Mouse (Mus musculus): ENCODE results near the gene Acp2. TPM values are rescaled to one million over a fixed set of nuclear protein-coding genes. Genes with fewer than 3 reads are reported as not detected.

Acp2 gene
- total RNA-seq, 2 experiments from 2014 or later = 44.5 to 46.9 TPM

DNA sequence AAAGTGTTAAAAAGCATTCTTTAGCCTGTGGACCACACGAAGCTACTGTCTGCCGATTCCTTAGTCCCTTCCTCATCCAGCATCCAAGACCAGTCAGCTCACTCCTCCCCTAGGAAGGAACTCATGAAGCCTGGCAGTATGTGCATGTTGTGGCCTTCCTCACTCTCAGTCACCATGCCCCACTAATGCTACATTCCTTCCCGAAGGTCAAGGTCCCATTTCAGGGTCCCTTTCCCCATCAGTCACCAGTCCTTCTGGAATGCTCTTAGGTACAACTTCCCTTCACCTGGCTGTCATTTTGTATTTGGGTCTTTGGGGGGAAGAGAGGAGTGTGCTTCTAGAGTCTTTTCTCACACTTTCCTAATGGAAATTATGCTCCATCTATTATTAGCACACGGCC is 49.3 kb downstream of the Acp2 start:
- no peak for DNase-seq (ENCODE audit: low spot score in 2 of 2)
- intact Hi-C loops (cut with DNase I) = no loop called here

DNA sequence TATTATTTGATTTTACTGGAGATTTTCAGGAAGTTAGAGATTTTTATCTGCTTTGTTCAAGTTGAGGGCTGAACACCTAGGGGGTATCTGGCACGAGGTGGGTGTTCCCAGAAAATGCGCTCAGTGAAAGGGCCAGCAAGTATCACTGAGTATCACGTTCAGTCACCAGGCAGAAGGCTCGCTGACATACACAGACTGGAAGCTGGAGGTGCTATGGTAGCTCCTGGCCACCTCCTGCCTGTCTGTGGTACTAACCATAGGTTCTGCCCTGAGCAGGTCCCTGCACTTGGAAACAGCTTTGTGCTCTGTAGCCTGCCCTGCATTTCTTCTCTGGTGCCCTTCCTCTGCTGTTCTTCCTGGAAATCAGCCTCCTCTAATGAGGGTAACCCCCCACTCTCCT is 49.8 kb downstream of the Acp2 start:
- intact Hi-C loops (cut with DNase I) = no loop called here
- no peak for DNase-seq (ENCODE audit: low spot score in 2 of 2)

DNA sequence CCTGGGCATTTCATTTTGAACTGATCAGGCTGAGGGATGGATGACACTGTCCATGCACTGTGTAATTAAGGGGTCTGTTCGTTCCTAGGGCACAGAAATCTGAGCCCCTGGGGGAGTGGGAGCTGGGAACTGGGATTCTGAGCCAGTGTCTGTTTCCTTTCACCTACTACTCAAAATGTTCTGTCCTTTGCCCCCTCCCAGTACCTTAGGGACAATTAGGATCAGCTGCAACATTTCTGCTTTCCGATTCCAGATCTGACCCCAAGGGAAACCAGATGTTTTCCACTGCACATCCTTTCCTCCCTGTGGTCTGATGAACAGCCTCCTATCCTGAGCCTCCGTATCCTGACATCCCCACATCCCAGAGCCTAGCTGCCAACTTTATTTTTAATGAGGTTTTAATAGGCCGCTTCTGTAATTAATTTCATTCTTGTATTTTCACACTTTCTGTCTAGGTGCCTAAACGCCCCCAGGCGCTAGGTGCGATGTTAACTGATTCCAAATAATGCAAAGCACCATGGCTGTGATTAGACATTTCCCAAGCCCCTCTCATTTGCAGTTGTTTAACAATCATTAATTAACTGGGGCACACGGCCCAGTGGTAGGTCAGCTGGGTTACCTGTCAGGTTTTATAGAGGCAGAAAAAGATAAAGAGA is 52.2 kb downstream of the Acp2 start:
- intact Hi-C loops (cut with DNase I) = no loop called here
- DNase-seq (ENCODE audit: low spot score in 2 of 2) = no peak

DNA sequence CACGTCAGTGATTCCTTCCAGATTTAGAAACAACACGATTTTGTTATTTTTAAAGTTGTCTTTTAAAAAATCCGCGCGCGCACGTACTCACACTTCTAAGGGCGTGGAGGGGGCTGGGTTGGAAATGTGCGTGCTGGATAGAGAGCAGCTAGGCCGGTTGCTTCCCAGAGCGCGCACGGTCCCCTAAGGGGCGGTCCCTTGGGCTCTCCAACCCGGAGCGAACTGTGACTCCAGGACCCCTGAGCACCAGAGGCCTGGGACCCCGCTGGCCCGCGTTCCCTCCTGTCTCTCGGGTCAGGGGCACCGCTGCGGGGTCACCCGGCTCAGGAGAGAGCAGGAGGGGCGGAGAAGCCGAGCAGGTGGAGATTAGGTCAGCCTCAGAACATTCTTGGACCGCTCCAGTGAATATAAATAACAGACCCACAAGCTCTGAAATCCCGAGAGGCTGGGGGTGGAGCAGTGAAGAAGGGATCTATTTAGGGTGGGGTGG is 53.0 kb downstream of the Acp2 start, which contains the start of gene Pacsin3:
Gene Pacsin3, plus strand, starts transcription at position 294 of the 490 bp plus-strand sequence.
- intact Hi-C loops (cut with DNase I) = no loop called here
- peak; percentile 49 to 72 for DNase-seq (ENCODE audit: low spot score in 2 of 2)

DNA sequence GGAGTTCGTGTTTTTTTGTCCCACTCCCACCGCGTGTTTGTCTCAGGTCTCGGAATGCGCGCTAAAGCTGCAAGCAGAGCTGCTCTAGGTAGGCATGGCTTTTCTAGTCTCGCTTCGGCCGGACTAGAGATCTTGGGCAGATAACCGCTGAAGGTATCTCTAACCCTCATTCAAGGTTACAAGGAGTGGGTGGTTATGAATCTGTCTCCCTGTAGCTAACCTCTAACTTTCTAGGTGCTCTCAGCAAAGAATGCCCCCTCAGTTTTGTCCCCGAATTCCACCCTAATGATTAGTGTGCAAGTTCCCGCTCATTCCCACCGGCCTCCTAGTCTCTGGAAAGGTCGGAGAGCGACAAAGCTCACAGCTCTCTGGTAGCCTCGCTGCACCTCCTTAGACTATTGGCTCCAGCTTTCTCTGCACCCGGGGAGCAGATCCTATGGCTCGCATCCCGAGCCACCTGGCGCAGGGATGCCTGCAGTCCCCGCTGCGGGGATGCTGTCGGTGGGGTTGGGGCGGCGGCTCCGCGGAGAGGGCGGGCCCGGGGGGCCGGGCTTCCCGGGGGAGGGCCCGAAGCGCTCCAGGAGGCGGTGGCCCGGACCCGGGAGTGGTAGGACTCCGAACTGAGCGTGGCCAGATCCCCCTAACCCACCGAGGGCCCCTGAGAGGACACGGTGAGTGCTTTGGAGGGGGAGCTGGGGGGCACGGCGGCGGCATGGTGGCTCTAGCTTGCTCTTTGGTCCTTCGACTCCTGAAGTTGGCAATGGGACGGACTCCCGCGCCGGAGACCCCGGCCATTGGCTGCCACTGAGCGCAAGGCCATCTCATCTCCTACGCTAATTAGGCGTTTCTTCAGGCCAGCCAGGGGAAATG is 53.8 kb downstream of the Acp2 start:
- DNase-seq (ENCODE audit: low spot score in 2 of 2) = peak; percentile 58 to 73
- intact Hi-C loops (cut with DNase I) = no loop called here

DNA sequence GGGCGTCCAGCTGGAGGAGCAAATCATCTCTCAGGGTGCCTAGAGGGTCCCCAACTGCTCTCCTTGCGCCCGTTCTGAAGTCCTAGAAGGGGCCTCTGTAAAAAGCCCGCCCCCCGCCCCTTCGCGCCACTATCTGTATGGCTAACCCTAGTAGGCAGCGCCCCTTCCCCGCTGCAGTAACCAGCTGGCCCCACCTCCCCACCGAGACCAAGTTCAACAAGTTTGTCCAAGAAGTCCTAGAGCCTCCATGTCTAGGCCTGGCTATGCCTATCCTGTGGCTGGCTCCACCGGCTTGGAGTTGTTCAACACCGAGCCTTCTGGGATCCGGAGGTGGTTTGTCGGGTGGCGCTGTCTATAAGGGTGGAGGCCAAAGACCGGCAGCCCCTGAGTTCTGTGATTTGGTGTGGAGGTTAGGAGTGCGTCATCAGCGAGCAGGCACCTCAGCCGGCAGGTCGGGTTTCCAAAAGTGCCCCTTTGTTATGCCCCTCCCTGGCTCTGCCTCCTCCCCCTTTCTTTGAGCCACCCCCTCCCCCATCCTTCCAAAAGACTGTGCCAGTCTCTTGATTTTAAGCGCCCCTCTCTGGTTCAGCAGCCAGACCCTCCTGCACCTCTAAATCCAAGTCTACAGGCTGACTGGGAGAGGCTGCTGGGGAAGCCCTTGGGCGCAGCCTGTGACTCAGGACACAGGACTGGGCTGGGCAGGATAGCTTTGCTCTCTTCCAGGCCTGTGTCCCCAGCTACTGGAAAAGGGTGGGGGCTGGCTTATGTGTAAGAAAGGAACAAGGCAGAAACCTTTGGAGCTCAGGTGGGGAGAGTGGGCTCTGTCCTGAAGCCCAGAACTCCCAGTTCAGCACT is 54.7 kb downstream of the Acp2 start:
- DNase-seq (ENCODE audit: low spot score in 2 of 2) = no peak
- intact Hi-C loops (cut with DNase I) = no loop called here

DNA sequence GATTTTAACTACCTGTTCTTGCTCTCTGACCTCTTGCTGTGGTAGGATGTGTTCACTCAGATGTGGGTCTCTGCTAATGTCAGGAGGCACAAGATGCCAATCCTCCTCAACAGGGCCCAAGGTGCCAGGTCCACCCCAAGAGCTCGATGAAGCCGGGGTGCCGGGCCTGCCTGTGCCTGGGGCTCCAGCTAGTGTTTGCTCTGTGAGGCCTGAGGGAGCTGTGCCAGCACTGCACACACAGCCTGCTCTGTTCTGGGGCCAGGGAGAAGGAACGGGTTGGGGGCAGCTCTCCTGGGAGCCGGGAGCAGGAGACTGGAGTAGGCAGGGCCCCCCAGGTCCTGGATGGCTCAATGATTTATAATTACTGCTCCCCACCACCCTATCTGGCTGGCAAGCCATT is 55.4 kb downstream of the Acp2 start:
- DNase-seq (ENCODE audit: low spot score in 2 of 2) = no peak
- intact Hi-C loops (cut with DNase I) = no loop called here

DNA sequence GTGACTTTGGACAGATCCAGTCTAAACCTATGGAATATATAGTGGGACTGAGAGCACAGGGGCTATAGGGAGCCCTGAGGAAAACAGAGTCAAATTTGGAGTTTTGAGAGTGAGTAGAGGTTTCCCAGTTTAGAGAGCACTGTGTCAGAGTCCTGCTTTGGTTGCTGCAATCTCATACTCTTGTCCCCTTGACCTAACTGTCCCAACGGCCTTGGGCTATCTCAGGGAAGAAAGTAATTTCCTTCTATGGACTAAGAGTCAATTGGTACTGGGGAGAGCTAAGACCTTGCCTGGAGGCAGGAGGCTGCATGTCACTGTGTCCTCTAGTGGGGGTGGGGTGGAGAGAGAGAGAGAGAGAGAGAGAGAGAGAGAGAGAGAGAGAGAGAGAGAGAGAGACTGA is 56.1 kb downstream of the Acp2 start:
- intact Hi-C loops (cut with DNase I) = no loop called here
- no peak for DNase-seq (ENCODE audit: low spot score in 2 of 2)

DNA sequence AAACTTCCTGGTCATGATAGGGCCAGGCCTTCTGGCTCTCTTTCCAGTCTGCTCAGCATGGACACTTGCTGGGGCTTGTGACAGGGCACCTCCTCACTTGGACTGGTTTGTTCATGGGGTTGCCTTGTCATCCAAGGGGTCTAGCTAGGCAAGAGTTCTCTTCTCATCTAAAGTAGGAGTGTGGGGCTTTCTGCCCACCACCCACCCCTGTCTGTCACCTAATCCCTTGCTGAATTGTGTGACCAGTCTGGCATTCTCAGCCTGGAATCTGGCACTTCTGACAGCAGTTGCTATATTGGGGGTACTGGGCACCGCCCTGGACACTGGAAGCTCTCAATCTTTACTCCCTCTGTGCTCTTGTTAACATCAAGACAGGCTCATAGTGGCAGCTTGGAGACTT is 56.8 kb downstream of the Acp2 start:
- no peak for DNase-seq (ENCODE audit: low spot score in 2 of 2)
- intact Hi-C loops (cut with DNase I) = no loop called here

Other genes starting within 250 kb of the Acp2 start
- under 1 TPM; 0.47 to 0.54 TPM for gene Rapsn, start 167.3 kb upstream of the Acp2 start, total RNA-seq (2021)
- 100 to 1,000 TPM; 206 to 234 TPM for gene Psmc3, start 148.9 kb upstream of the Acp2 start, total RNA-seq (2021)
- 10 to 100 TPM; 27.6 to 36.6 TPM for gene Slc39a13, start 132.5 kb upstream of the Acp2 start, total RNA-seq (2021)
- gene Spi1, start 120.5 kb upstream of the Acp2 start, total RNA-seq (2021) = 1 to 10 TPM; 4.1 to 5.5 TPM
- under 1 TPM; 0.41 to 0.81 TPM for gene Mybpc3, start 84.7 kb upstream of the Acp2 start, total RNA-seq (2021)
- gene Madd, start 19.0 kb upstream of the Acp2 start, total RNA-seq (2021) = 100 to 1,000 TPM; 227 to 230 TPM
- gene Nr1h3, start 51 bp upstream of the Acp2 start, total RNA-seq (2021) = 1 to 10 TPM; 3.1 to 4.2 TPM
- gene Ddb2, start 34.1 kb downstream of the Acp2 start, total RNA-seq (2021) = 10 to 100 TPM in 1 of 2 experiments, 1 to 10 TPM in 1; 9.6 to 12.2 TPM
- 10 to 100 TPM; 40.8 to 43.2 TPM for gene Pacsin3, start 53.1 kb downstream of the Acp2 start, total RNA-seq (2021)
- gene Arfgap2, start 62.1 kb downstream of the Acp2 start, total RNA-seq (2021) = 10 to 100 TPM; 66.2 to 78.1 TPM
- gene 1110051M20Rik, start 241.8 kb downstream of the Acp2 start, total RNA-seq (2021) = 100 to 1,000 TPM; 100 to 103 TPM